Mouse (Mus musculus) heart, postnatal 36 days (tissue): ENCODE data around the gene Atmin. TPM values are rescaled to one million over a fixed set of nuclear protein-coding genes. Genes with fewer than 3 reads are reported as not detected.

ENCODE experiments used
- DNase-seq, 2 experiments: peaks; one replicate each; pipeline ENCODE4 v3.0.0; 2021 to 2022
- intact Hi-C: fragments of 180-260 bp; cut with DNase I; formaldehyde crosslinking; loops from one replicate; pipeline ENCODE4 v1.15.1; 2025
- total RNA-seq, 2 experiments: library from RNA; stranded (reverse); gene quantifications; 2 replicates each; pipeline ENCODE4 v1.2.3; 2021

Gene Atmin
- 10 to 100 TPM; 14.6 to 17.4 TPM for total RNA-seq

- peak; percentile 86 to 87 for DNase-seq
- intact Hi-C loops, result loop anchor here (1.0 to 10.0 kb wide), 2 partner anchors 37 to 532 kb away; no protein-coding TSS in a partner anchor
Measured at GRCm38 (mm10) chr8:116943161-116943554, at the start of gene Atmin. Gene Atmin (plus strand): TSS chr8:116943393.

- intact Hi-C loops, result no loop called here
- DNase-seq, result no peak
Measured at GRCm38 (mm10) chr8:116893938-116894337, 49.3 kb upstream of the Atmin start.

GRCm38 (mm10) chr8:116895521-116895920, 47.7 kb upstream of the Atmin start:
- intact Hi-C loops, result no loop called here
- DNase-seq, result no peak

GRCm38 (mm10) chr8:116904736-116905135, 38.5 kb upstream of the Atmin start:
- DNase-seq, result no peak
- intact Hi-C loops, result no loop called here

- intact Hi-C loops, result no loop called here
Measured at GRCm38 (mm10) chr8:116905252-116905651, 37.9 kb upstream of the Atmin start.

GRCm38 (mm10) chr8:116905836-116906235, 37.4 kb upstream of the Atmin start:
- DNase-seq, result no peak
- intact Hi-C loops, result no loop called here

More at GRCm38 (mm10) chr8:116905252-116905651, 37.9 kb upstream of the Atmin start:
- DNase-seq, result no peak

GRCm38 (mm10) chr8:116921005-116921336, 22.2 kb upstream of the Atmin start:
- intact Hi-C loops, result loop anchor here (5.0 kb wide), 1 partner anchor 61 kb away; no protein-coding TSS in a partner anchor
- no peak for DNase-seq

- peak; percentile 90 to 97 for DNase-seq
- intact Hi-C loops, result loop anchor here (5.0 kb wide), 1 partner anchor 61 kb away; no protein-coding TSS in a partner anchor
Measured at GRCm38 (mm10) chr8:116921337-116922059, 21.7 kb upstream of the Atmin start, which contains the start of the genes Cmc2 and Cenpn. Gene Cmc2 (minus strand): TSS chr8:116921455. Gene Cenpn (plus strand): TSS chr8:116921730.

- no peak for DNase-seq
- intact Hi-C loops, result loop anchor here (5.0 kb wide), 1 partner anchor 60 kb away; no protein-coding TSS in a partner anchor
Measured at GRCm38 (mm10) chr8:116922060-116922757, 21.0 kb upstream of the Atmin start.

- DNase-seq, result no peak
- intact Hi-C loops, result loop anchor here (5.0 kb wide), 1 partner anchor 59 kb away; no protein-coding TSS in a partner anchor
Measured at GRCm38 (mm10) chr8:116923526-116923925, 19.7 kb upstream of the Atmin start.

- DNase-seq, result peak in 1 of 2 experiments; percentile 29
- intact Hi-C loops, result no loop called here
Measured at GRCm38 (mm10) chr8:116927880-116928279, 15.3 kb upstream of the Atmin start.

- intact Hi-C loops, result no loop called here
- DNase-seq, result no peak
Measured at GRCm38 (mm10) chr8:116928588-116928987, 14.6 kb upstream of the Atmin start.

- DNase-seq, result no peak
- intact Hi-C loops, result no loop called here
Measured at GRCm38 (mm10) chr8:116934976-116935375, 8.2 kb upstream of the Atmin start.

- DNase-seq, result no peak
- intact Hi-C loops, result no loop called here
Measured at GRCm38 (mm10) chr8:116935506-116935905, 7.7 kb upstream of the Atmin start.

- intact Hi-C loops, result loop anchor here (1.0 to 10.0 kb wide), 2 partner anchors 38 to 532 kb away; no protein-coding TSS in a partner anchor
- no peak for DNase-seq
Measured at GRCm38 (mm10) chr8:116942284-116943058, 722 bp upstream of the Atmin start.

GRCm38 (mm10) chr8:116943555-116944384, 577 bp downstream of the Atmin start:
- intact Hi-C loops, result loop anchor here (1.0 to 10.0 kb wide), 2 partner anchors 37 to 531 kb away; no protein-coding TSS in a partner anchor
- peak; percentile 14 to 31 for DNase-seq

GRCm38 (mm10) chr8:116944385-116944696, 1.1 kb downstream of the Atmin start:
- intact Hi-C loops, result loop anchor here (10.0 kb wide), 1 partner anchor 530 kb away; no protein-coding TSS in a partner anchor

GRCm38 (mm10) chr8:116945169-116945910, 2.1 kb downstream of the Atmin start:
- DNase-seq, result no peak
- intact Hi-C loops, result loop anchor here (10.0 kb wide), 1 partner anchor 529 kb away; no protein-coding TSS in a partner anchor

More at GRCm38 (mm10) chr8:116944385-116944696, 1.1 kb downstream of the Atmin start:
- no peak for DNase-seq
